Mouse (Mus musculus) G1E (cell line): ENCODE results near the gene 1600012H06Rik.

Experiments
- CTCF ChIP-seq: IDR thresholded peaks from 2 replicates; pipeline ENCODE4 v1.5.1; 2012; ENCODE audit warnings: low read depth, low read length, inconsistent platforms, mixed read lengths
- POLR2AphosphoS5 ChIP-seq: IDR thresholded peaks from 2 replicates; pipeline ENCODE4 v1.6.1; 2012; ENCODE audit warnings: low read depth, low read length, inconsistent platforms; ENCODE audit not compliant: insufficient replicate concordance
- TAL1 ChIP-seq: conservative IDR thresholded peaks from 2 replicates; pipeline ENCODE4 v1.6.1; 2012; ENCODE audit warnings: low read depth, low read length, inconsistent platforms, mixed read lengths

- TF ChIP-seq TAL1 (no peak), CTCF (no peak), POLR2AphosphoS5 (no peak)
Observed at GRCm38 (mm10) chr17:14909331-14909730, 33.7 kb upstream of the 1600012H06Rik start.
